Mouse (Mus musculus) telencephalon, adult 2 months (tissue): ENCODE data around the gene Med27.

Experiments used
- DNase-seq: peaks from one replicate; pipeline ENCODE4 v3.0.0-alpha.2; 2011; ENCODE audit warnings: low read depth, low spot score

The Med27 gene

DNA sequence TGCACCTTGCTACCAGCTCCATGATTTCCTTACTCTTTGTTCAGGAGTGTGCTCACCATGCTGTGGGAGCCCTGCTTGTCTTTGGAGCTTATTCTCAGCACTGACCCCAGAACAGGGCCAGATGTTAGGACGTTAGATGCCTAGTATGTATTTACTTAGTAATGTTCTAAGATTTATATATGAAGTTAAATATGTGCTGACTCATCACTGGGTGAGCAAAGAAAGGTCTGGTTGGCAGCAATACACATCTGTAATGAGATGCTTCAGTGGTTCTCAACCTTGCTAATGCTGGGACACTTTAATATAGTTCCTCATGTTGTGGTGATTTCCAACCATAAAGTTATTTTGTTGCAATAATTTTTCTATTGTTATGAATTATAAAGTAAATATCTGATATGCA lies 45.4 kb downstream of the Med27 start:
- DNase-seq = no peak

DNA sequence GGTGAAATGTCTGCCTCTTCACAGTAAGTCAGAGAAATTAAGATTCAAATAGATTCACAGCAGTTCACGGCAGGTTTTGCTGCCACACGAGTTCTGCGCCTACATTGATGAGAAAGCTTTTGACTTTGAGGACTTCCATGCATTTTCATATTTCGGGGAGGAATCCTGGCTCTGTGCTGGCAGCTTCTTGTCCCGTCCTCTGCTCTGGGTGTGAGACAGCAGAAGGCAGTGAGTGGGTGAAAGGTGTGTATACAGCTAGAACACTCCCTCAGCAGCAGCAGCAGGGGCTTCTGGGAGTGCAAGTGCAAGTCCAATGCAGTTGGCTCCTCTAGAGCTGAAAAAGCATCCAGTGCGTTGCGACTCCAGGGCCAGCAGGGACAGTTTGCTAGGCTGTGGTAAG lies 53.6 kb downstream of the Med27 start:
- DNase-seq = peak; percentile 92

DNA sequence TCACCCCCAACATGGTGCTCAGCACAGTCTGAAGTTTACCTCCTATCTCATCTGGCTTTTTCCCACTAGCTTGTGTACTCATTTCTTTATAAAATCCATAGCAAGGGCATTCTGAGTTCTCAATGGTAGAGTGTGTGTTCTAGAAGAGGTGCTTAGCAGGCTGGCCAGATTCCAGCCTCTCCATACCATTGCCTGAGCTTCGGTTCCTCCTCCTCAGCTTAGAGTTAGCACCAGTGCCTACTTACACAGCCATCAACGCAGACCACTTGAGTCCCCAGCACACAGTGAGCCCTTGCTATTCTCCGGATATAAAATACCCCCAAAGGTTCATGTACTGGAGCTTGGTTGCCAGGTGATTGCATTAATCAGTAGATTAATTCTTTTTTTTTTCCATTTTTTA lies 54.2 kb downstream of the Med27 start:
- no peak for DNase-seq

DNA sequence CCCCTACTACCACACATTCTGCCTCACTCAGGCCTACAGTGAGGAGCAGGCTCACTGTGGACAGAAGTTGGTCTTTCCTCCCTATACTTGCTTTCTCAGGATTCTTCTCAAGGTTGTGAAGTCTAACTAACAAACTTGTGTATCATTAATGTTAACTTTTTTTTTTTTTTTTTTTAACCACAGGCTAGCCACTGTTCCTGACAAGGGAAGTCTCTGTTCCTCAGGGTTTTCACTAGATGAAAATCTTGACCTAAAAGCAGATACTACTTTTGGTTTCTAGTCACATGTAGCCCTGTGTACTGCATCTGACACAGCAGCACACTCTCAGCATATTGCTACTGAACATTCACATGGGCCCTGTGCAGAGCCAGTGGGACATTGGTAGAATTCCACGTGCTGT lies 55.2 kb downstream of the Med27 start:
- no peak for DNase-seq

GRCm38 (mm10) chr2:29402550-29403076 lies 56.0 kb downstream of the Med27 start:
- DNase-seq = no peak

DNA sequence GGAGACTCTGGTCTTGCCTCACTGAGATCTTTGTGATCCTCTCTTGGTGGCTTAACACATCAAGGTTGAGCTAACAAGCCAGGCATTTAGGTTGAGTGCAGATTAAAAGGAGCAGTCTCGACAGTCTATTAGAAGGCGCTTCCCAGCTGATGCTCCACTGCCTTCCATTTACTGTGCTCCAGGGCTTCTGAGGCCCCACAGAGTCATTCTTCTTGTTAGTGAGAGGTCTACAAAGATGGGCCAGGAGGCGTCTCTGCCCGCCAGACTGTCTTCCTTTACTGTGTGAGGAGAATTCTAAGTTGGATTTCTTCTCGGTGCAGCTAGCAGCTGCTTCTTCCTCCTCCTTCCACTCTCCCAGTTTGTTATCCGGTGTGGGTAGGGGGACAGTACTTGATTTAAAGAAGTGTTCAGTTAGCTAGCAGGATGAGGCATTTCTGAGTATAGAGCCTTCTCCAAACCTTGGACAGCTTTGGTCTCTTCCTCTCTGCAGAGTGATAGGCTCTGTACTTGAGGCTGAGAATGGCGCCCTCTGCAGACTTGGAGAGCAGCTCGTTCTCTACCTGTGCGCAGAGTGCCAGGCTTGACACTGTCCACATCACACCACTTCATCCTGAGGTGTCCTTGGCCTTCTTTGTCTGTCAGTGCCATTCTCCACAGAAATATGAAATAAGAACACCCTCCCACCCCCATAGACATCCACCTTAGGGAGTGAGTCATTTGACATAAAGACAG lies 57.3 kb downstream of the Med27 start:
- DNase-seq = no peak

GRCm38 (mm10) chr2:29404931-29405330 lies 58.3 kb downstream of the Med27 start:
- DNase-seq = no peak

GRCm38 (mm10) chr2:29405848-29406247 lies 59.2 kb downstream of the Med27 start:
- DNase-seq = no peak

GRCm38 (mm10) chr2:29407350-29407749 lies 60.7 kb downstream of the Med27 start:
- DNase-seq = no peak

GRCm38 (mm10) chr2:29407764-29408163 lies 61.1 kb downstream of the Med27 start:
- DNase-seq = no peak

GRCm38 (mm10) chr2:29410884-29411283 lies 64.3 kb downstream of the Med27 start:
- no peak for DNase-seq

DNA sequence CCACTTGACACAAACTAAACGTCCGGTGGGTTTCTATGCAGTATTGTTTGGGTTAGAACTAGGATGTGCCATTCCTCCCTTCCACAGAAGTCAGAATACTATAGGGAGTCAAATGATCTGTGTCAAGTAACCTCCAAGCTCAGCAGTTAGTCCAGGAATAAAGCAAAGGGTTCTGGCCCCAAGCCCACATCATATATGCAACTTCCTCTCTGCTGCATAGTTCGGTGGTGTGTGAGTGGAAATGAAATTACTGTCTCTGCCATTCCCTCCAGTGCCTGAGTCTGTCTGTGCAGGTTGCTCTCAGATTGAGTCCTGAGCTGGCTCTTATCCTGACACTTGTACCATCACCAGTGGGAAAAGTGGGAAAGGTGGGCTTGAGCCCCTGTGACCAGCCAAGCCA lies 65.8 kb downstream of the Med27 start:
- no peak for DNase-seq

DNA sequence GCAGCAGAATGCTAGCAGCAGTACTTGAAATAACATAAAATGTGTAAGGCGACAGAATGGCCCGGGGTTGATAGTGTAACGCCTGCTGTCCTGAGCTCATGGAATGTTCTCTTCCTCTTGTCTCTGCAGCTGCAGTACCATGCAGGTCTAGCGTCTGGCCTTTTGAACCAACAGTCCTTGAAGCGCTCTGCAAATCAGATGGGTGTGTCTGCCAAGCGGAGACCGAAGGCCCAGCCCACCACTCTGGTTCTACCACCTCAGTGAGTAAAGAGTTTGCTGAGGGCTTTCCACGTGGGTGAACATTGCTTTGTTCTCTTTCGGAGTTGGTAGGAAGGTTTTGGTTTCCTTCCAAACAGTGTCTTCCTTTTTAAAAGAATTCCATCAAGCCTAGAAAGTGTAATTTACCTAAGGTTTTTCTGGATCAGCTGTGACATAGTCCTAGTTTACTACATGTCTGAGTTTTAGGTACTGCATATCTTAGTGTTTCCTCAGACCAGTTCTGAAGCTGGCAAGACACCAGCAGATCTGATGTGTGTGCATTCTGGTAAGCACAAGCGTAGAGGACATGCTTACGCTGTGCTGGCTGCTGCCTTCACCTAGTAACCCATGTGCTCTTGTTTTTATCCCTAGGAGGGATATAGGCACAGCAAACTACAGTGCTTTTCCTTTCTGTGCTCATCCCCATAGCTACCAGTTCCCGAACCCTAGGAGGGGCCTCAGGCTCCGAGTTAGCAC lies 66.8 kb downstream of the Med27 start:
- DNase-seq = no peak

- DNase-seq = no peak
Observed at GRCm38 (mm10) chr2:29414852-29415473, 68.3 kb downstream of the Med27 start.

- no peak for DNase-seq
Observed at GRCm38 (mm10) chr2:29418498-29418897, 71.9 kb downstream of the Med27 start.

GRCm38 (mm10) chr2:29419434-29419833 lies 72.8 kb downstream of the Med27 start:
- no peak for DNase-seq

DNA sequence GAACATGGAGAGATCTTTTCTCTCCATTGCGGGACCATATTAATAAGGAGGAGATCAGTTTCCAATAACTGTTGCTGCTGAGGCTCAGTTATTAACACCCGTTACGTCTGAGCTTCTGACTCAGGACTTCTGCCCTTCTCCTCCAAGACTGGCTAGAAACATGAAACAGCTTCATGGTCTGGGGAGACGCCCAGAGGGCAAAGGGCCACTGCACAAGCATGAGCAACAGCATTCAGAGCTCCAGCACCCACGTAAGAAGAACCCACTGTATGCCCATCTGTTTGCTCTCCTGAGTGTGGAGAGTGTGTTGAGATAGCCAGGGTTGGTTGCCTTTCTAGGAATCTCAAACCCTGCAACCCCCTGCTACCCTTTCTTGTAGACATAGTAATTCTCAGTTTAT lies 73.3 kb downstream of the Med27 start:
- no peak for DNase-seq

- no peak for DNase-seq
Observed at GRCm38 (mm10) chr2:29422126-29422840, 75.7 kb downstream of the Med27 start.

- DNase-seq = no peak
Observed at GRCm38 (mm10) chr2:29423059-29423458, 76.4 kb downstream of the Med27 start.

GRCm38 (mm10) chr2:29425386-29425785 lies 78.8 kb downstream of the Med27 start:
- DNase-seq = no peak

GRCm38 (mm10) chr2:29426684-29427083 lies 80.1 kb downstream of the Med27 start:
- DNase-seq = no peak

GRCm38 (mm10) chr2:29432565-29432964 lies 85.9 kb downstream of the Med27 start:
- no peak for DNase-seq
